Mouse (Mus musculus) limb, embryonic 14.5 days (tissue): Measurements from ENCODE around the gene Best2. TPM values are rescaled to one million over a fixed set of nuclear protein-coding genes. Genes with fewer than 3 reads are reported as not detected.

Source experiments
- ATAC-seq: fragments of 200-750 bp; cut with Nextera tagmentation; 2 replicates; pipeline ENCODE4 v1.8.0; 2017; ENCODE audit warnings: low read depth, moderate number of reproducible peaks, moderate TSS enrichment; ENCODE audit not compliant: low FRiP score
- DNase-seq: peaks from one replicate; pipeline ENCODE4 v3.0.0-alpha.2; 2015; ENCODE audit warnings: low spot score
- H3K27ac ChIP-seq: fragments of 300-500 bp; sonication (generic); replicated peaks from 2 replicates; pipeline ENCODE4 v1.5.1; 2014; ENCODE audit warnings: low read depth, mild to moderate bottlenecking, low read length, moderate library complexity, mixed read lengths
- H3K27me3 ChIP-seq: fragments of 300-500 bp; sonication (generic); 2 replicates; pipeline ENCODE4 v1.6.1; 2014; ENCODE audit warnings: low read length, mixed read lengths; ENCODE audit not compliant: control insufficient read depth, insufficient read depth
- H3K36me3 ChIP-seq: fragments of 300-500 bp; sonication (generic); 2 replicates; pipeline ENCODE4 v1.6.1; 2014; ENCODE audit warnings: mild to moderate bottlenecking, low read length, moderate library complexity, mixed read lengths; ENCODE audit not compliant: control insufficient read depth, insufficient read depth
- H3K4me1 ChIP-seq: fragments of 300-500 bp; sonication (generic); 2 replicates; pipeline ENCODE4 v1.6.1; 2014; ENCODE audit warnings: antibody characterized with exemption, low read length, mixed read lengths; ENCODE audit not compliant: control insufficient read depth, insufficient read depth
- H3K4me2 ChIP-seq: fragments of 300-500 bp; sonication (generic); replicated peaks from 2 replicates; pipeline ENCODE4 v1.6.1; 2014; ENCODE audit warnings: low read depth, mild to moderate bottlenecking, low read length, moderate library complexity; ENCODE audit not compliant: severe bottlenecking
- H3K4me3 ChIP-seq: fragments of 300-500 bp; sonication (generic); replicated peaks from 2 replicates; pipeline ENCODE4 v1.5.1; 2014; ENCODE audit warnings: low read length
- H3K9ac ChIP-seq: fragments of 300-500 bp; sonication (generic); 2 replicates; pipeline ENCODE4 v1.6.1; 2014; ENCODE audit warnings: mild to moderate bottlenecking, low read depth, low read length, moderate library complexity; ENCODE audit not compliant: severe bottlenecking
- H3K9me3 ChIP-seq: fragments of 300-500 bp; sonication (generic); 2 replicates; pipeline ENCODE4 v1.6.1; 2016; ENCODE audit warnings: low read length; ENCODE audit not compliant: control insufficient read depth
- POLR2A ChIP-seq: fragments of 200-500 bp; IDR thresholded peaks from 2 replicates; pipeline ENCODE4 v1.8.0; 2012; ENCODE audit warnings: inconsistent platforms, mild to moderate bottlenecking, moderate library complexity, borderline replicate concordance; ENCODE audit not compliant: insufficient read depth, insufficient read length; ENCODE audit errors: extremely low read depth
- WGBS: fragments of 180-500 bp; shearing (Covaris S2); extraction: QIAGEN DNeasy Blood & Tissue Kit; methylation state at CpG from one replicate; pipeline ENCODE4 v1.1.7; 2014; 5-methylcytosine and 5-hydroxymethylcytosine counted together
- polyA plus RNA-seq, 2 experiments: library from polyadenylated mRNA; depleted of rRNA in 1 of 2; stranded (reverse) in 1 of 2; unstranded in 1 of 2; fragments of >200 nt; fragmentation: Nextera tagmentation in 1 of 2; extraction: Ambion mirVana in 1 of 2; gene quantifications; 2 replicates each; pipeline versions ENCODE4 v1.2.1 to v1.2.3; 2012 to 2014

Gene Best2
- polyA plus RNA-seq, 2 experiments = 0.15 TPM; not detected in 1

- 23% methylated on average over 15 of the region's 25 CpGs for WGBS
- ATAC-seq (no peak), DNase-seq (no peak)
- no peak overlapping the region for H3K27ac ChIP-seq
- no peak overlapping the region for H3K4me2 ChIP-seq
- H3K4me1 ChIP-seq = no peaks in the 10 kb centered on the region
- H3K36me3 ChIP-seq = no peaks in the 10 kb centered on the region; the same call in 1 of the 2 replicates
- no peaks in the 10 kb centered on the region for H3K9me3 ChIP-seq
- no peak overlapping the region for H3K9ac ChIP-seq
- peaks cover 29% of the 10 kb centered on the region for H3K27me3 ChIP-seq
- H3K4me3 ChIP-seq = no peak overlapping the region
- no peak for TF ChIP-seq POLR2A
Observed at GRCm38 (mm10) chr8:85007686-85008085, 6.6 kb downstream of the Best2 start.

- WGBS = 10% methylated on average over 19 of the region's 19 CpGs
- H3K4me3 ChIP-seq = no peak overlapping the region
- 0 out of 2 replicates have a peak overlapping the region, but pooled peaks have one; percentile 6 for H3K4me2 ChIP-seq
Observed at GRCm38 (mm10) chr8:84997649-84998295, 16.6 kb downstream of the Best2 start.

GRCm38 (mm10) chr8:84996978-84997377, 17.4 kb downstream of the Best2 start:
- no peak overlapping the region for H3K4me3 ChIP-seq
- WGBS = 77% methylated on average over 5 of the region's 5 CpGs
- 0 out of 2 replicates have a peak, but pooled peaks cover 6% of the 10 kb centered on the region for H3K36me3 ChIP-seq
- no peak overlapping the region for H3K9ac ChIP-seq
- no peaks in the 10 kb centered on the region for H3K9me3 ChIP-seq
- no peak for ATAC-seq
- H3K4me1 ChIP-seq = no peaks in the 10 kb centered on the region; the same call in 1 of the 2 replicates
- DNase-seq = no peak
- no peak overlapping the region for H3K4me2 ChIP-seq
- TF ChIP-seq POLR2A = no peak
- no peaks in the 10 kb centered on the region for H3K27me3 ChIP-seq
- no peak overlapping the region for H3K27ac ChIP-seq

More at GRCm38 (mm10) chr8:84997649-84998295, 16.6 kb downstream of the Best2 start:
- ATAC-seq (peak; percentile 48; the same call in 1 of the 2 replicates), DNase-seq (peak; percentile 80)
- no peak overlapping the region for H3K27ac ChIP-seq
- peaks cover 6% of the 10 kb centered on the region; the same call in 1 of the 2 replicates for H3K36me3 ChIP-seq
- H3K9ac ChIP-seq = no peak overlapping the region
- no peaks in the 10 kb centered on the region for H3K9me3 ChIP-seq
- TF ChIP-seq POLR2A = 0 out of 2 replicates have a peak, but pooled peaks have one; percentile 15
- no peaks in the 10 kb centered on the region for H3K27me3 ChIP-seq
- H3K4me1 ChIP-seq = no peaks in the 10 kb centered on the region; the same call in 1 of the 2 replicates

GRCm38 (mm10) chr8:84995680-84996079, 18.7 kb downstream of the Best2 start:
- no peak overlapping the region for H3K9ac ChIP-seq
- H3K4me2 ChIP-seq = no peak overlapping the region
- no peak overlapping the region for H3K4me3 ChIP-seq
- no peak overlapping the region for H3K27ac ChIP-seq
- WGBS = 17% methylated on average over 24 of the region's 25 CpGs
- DNase-seq = peak; percentile 50
- H3K27me3 ChIP-seq = no peaks in the 10 kb centered on the region
- ATAC-seq = peak; percentile 61
- peaks cover 4% of the 10 kb centered on the region for H3K4me1 ChIP-seq
- no peak for TF ChIP-seq POLR2A
- H3K36me3 ChIP-seq = 0 out of 2 replicates have a peak, but pooled peaks cover 6% of the 10 kb centered on the region
- no peaks in the 10 kb centered on the region for H3K9me3 ChIP-seq

- no peak overlapping the region for H3K4me2 ChIP-seq
- H3K9ac ChIP-seq = no peak overlapping the region
- 91% methylated on average over 9 of the region's 9 CpGs for WGBS
- no peaks in the 10 kb centered on the region for H3K27me3 ChIP-seq
- 0 out of 2 replicates have a peak, but pooled peaks cover 6% of the 10 kb centered on the region for H3K36me3 ChIP-seq
- no peak for DNase-seq
- H3K4me1 ChIP-seq = peaks cover 6% of the 10 kb centered on the region
- no peak for ATAC-seq
- TF ChIP-seq POLR2A = no peak
- H3K4me3 ChIP-seq = no peak overlapping the region
- H3K27ac ChIP-seq = no peak overlapping the region
- H3K9me3 ChIP-seq = no peaks in the 10 kb centered on the region
Observed at GRCm38 (mm10) chr8:84994375-84994774, 20.0 kb downstream of the Best2 start.
